Comparison of ENCODE assay signal across 13 mouse cellular contexts in the genomic region with DNA sequence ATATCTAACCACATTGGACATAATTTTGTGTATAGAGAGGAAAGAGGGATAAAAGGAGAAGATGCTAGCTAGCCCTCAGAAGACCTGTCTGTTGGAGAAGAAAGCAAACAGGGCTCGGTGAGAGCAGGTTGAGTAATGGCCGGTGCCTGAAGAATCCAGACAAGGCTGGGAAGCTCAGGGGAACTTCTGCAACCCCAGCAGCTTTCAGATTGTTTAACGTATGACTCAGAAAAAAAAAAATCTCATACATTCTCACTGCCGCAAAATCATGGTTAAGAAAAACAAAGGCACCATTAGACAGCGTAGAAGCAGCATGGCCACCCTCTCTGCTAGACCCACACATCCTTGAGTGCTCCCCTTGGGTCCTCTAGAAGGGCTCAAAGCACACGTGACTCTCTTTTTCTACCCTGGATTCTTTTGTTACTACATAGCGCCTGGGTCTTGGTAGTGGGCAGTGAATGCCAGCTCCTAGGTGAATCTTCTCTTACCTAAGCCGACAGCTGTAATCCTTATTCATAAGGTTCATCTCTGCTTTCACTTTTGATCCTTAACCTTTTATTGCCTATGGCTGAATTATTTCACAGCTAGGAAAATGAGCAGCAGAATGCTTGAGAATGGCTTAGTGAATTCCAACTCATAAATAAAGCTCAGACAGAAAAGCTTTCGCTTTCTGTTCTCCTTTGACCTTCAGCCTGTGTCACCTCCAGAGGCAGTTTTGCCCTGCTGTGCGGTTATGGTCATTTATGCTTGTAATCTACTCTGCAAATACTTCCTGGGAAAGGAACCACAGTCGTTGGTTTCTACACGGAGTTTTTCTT. TPM values are rescaled to one million over a fixed set of nuclear protein-coding genes. Genes with fewer than 3 reads are reported as not detected.
DNase-seq lines count a peak whose midpoint lies in the region; ATAC-seq and TF ChIP-seq lines count a peak whose summit lies in the region.
"Had no signal": no experiment of that assay in that cellular context is flagged by ENCODE, and none has a peak within 500 bp of the region (broad histone marks: within the 10 kb centered on the region; RNA-seq: fewer than 3 reads in every experiment).

No protein-coding gene starts in this region.

- 25% methylated on average over 12 of the region's 12 CpGs for WGBS in kidney, adult 2 months
- WGBS in forebrain, embryonic 15.5 days, result 73% methylated on average over 12 of the region's 12 CpGs

- DNase-seq in heart, adult 8-10 months (ENCODE audit: low spot score), result peak; percentile 7
- DNase-seq in heart, adult 9 months (ENCODE audit: low spot score in 2 of 2), result no peak
- peak; percentile 66 for DNase-seq in kidney, adult 2 months
- no peak for DNase-seq in gastrocnemius, postnatal 4 days (ENCODE audit: low spot score in 2 of 2)
- DNase-seq: adrenal gland, postnatal 10 days had no signal

- peak overlapping the region; percentile 94 for H3K27ac ChIP-seq in kidney, adult 2 months (ENCODE audit: insufficient read depth, low read depth, low read length)
- H3K27ac ChIP-seq in forebrain, embryonic 15.5 days (replicated peaks), result no peak overlapping the region
- H3K27ac ChIP-seq: embryonic facial prominence, embryonic 13.5 days; left cerebral cortex, adult 2 months; neural tube, embryonic 12.5 days had no signal

- H3K9ac ChIP-seq in forebrain, embryonic 15.5 days (replicated peaks), result no peak overlapping the region
- H3K9ac ChIP-seq: embryonic facial prominence, embryonic 13.5 days; heart, embryonic 12.5 days; neural tube, embryonic 12.5 days had no signal

- no peak for TF ChIP-seq CTCF in kidney, adult 2 months (conservative IDR thresholded peaks at IDR 0.05; ENCODE audit: insufficient read depth, insufficient read length, low read depth, low read length)

- H3K4me1 ChIP-seq in kidney, adult 2 months (ENCODE audit: control insufficient read depth, insufficient read depth, low read length), result no peaks in the 10 kb centered on the region; the same call in 1 of the 2 replicates
- peaks cover 96% of the 10 kb centered on the region for H3K4me1 ChIP-seq in megakaryocyte, embryonic 14.5 days
- H3K4me1 ChIP-seq in forebrain, embryonic 15.5 days, result no peaks in the 10 kb centered on the region
- H3K4me1 ChIP-seq: heart, embryonic 12.5 days had no signal

- no peaks in the 10 kb centered on the region for H3K36me3 ChIP-seq in kidney, adult 2 months (ENCODE audit: control insufficient read depth, insufficient read depth, low read length)
- H3K36me3 ChIP-seq in megakaryocyte, embryonic 14.5 days (replicated peaks; ENCODE audit: low read length), result peaks cover 67% of the 10 kb centered on the region
- H3K36me3 ChIP-seq in forebrain, embryonic 15.5 days, result no peaks in the 10 kb centered on the region
- H3K36me3 ChIP-seq: embryonic facial prominence, embryonic 13.5 days; heart, embryonic 12.5 days; neural tube, embryonic 12.5 days had no signal

- no peaks in the 10 kb centered on the region for H3K27me3 ChIP-seq in kidney, adult 2 months (replicated peaks; ENCODE audit: control insufficient read depth, insufficient read depth, low read length)
- H3K27me3 ChIP-seq in megakaryocyte, embryonic 14.5 days (replicated peaks), result no peaks in the 10 kb centered on the region
- H3K27me3 ChIP-seq in forebrain, embryonic 15.5 days, result no peaks in the 10 kb centered on the region
- H3K27me3 ChIP-seq: embryonic facial prominence, embryonic 13.5 days; heart, embryonic 12.5 days; neural tube, embryonic 12.5 days had no signal

- peak; percentile 29 for ATAC-seq in CD4-positive, CD25-positive, alpha-beta regulatory T cell, adult 4 months
- no peak for ATAC-seq in frontal cortex, adult (ENCODE audit: low TSS enrichment)
- no peak for ATAC-seq in forebrain, embryonic 15.5 days (replicated peaks)

- peak overlapping the region; percentile 31 for H3K4me3 ChIP-seq in kidney, adult 2 months (ENCODE audit: insufficient read depth, low read depth, low read length)
- peak overlapping the region; percentile 92 for H3K4me3 ChIP-seq in megakaryocyte, embryonic 14.5 days (replicated peaks)
- H3K4me3 ChIP-seq in forebrain, embryonic 15.5 days, result no peak overlapping the region
- H3K4me3 ChIP-seq: embryonic facial prominence, embryonic 13.5 days; heart, embryonic 12.5 days; left cerebral cortex, adult 2 months; neural tube, embryonic 12.5 days had no signal

- TF ChIP-seq POLR2A in kidney, adult 2 months (IDR thresholded peaks at IDR 0.05; ENCODE audit: low read depth, low read length), result no peak

- no peak overlapping the region for H3K4me2 ChIP-seq in forebrain, embryonic 15.5 days (replicated peaks)
- H3K4me2 ChIP-seq: embryonic facial prominence, embryonic 13.5 days; heart, embryonic 12.5 days; neural tube, embryonic 12.5 days had no signal

- no peaks in the 10 kb centered on the region for H3K9me3 ChIP-seq in megakaryocyte, embryonic 14.5 days
- H3K9me3 ChIP-seq in forebrain, embryonic 15.5 days, result no peaks in the 10 kb centered on the region
- H3K9me3 ChIP-seq: embryonic facial prominence, embryonic 13.5 days; heart, embryonic 12.5 days; neural tube, embryonic 12.5 days had no signal

RNA-seq across cellular contexts. Expression of a gene that starts 20.6 kb away (rescaled TPM):
- total RNA-seq in heart, adult 8-10 months (2022), result 1 to 10 TPM; 4.7 to 6.3 (median 5.7) TPM
- polyA plus RNA-seq in CD4-positive, CD25-positive, alpha-beta regulatory T cell, adult 4 months (2017; shearing (Covaris generic)), result 100 to 1,000 TPM; 134 to 151 TPM
- polyA plus RNA-seq in kidney, adult 2 months (2012; rRNA removed), result 3.6 and 5.1 TPM in 2 replicates
- 11.0 and 22.0 TPM in 2 replicates for polyA plus RNA-seq in megakaryocyte, embryonic 14.5 days (2012; ENCODE audit: insufficient read depth, low replicate concordance)
- total RNA-seq in gastrocnemius, postnatal 4 days (2021), result 10 to 100 TPM; 42.4 to 46.5 TPM
- 3.2 and 3.5 TPM in 2 replicates for polyA plus RNA-seq in forebrain, embryonic 15.5 days (2015; fragmentation: Nextera tagmentation; extraction: Ambion mirVana)

Comparison
In these comparisons a context has a peak if more than half of its experiments do, and no peak if none do; other contexts are left out.
1. DNase-seq: peak in heart, adult 8-10 months (single experiment) and kidney, adult 2 months (single experiment); none in heart, adult 9 months (0 of 2) and gastrocnemius, postnatal 4 days (0 of 2).